7 mouse cellular contexts compared by ENCODE assay signal in genomic region chr12:9304146-9304545, GRCm38 (mm10).
A peak's percentile ranks its signal among the peaks of the same experiment; 100 is the strongest.
DNase-seq lines count a peak whose midpoint lies in the region; ATAC-seq and TF ChIP-seq lines count a peak whose summit lies in the region.

No protein-coding gene starts in this region.

- H3K4me1 ChIP-seq in embryonic fibroblast, embryonic 13.5 days (ENCODE audit: control insufficient read depth, insufficient read depth, low read length): peaks cover 9% of the 10 kb centered on the region

- H3K27ac ChIP-seq in embryonic fibroblast, embryonic 13.5 days (ENCODE audit: insufficient read depth, low read length): peak overlapping the region; percentile 6; the same call in 1 of the 2 replicates

- no peak for TF ChIP-seq CTCF in embryonic fibroblast, embryonic 13.5 days (IDR thresholded peaks at IDR 0.05; ENCODE audit: borderline replicate concordance, insufficient read depth, low read length)

- no peak overlapping the region for H3K4me3 ChIP-seq in embryonic fibroblast, embryonic 13.5 days (ENCODE audit: insufficient read depth, low read length)

- DNase-seq in right cerebral cortex, postnatal 14 days: peak; percentile 6
- DNase-seq in right cerebral cortex, postnatal 25 days: no peak
- peak; percentile 27 for DNase-seq in layer of hippocampus, adult 9-11 months
- peak; percentile 35 to 62 for DNase-seq in urinary bladder, postnatal 36 days (ENCODE audit: low spot score in 2 of 2)
- DNase-seq in retina, embryonic 14.5 days (ENCODE audit: low spot score): no peak

- TF ChIP-seq POLR2A in embryonic fibroblast, embryonic 13.5 days (IDR thresholded peaks at IDR 0.05; ENCODE audit: low read depth, low read length): no peak

- ATAC-seq in megakaryocyte-erythroid progenitor cell, adult 5-6 weeks (replicated peaks; ENCODE audit: low FRiP score, low TSS enrichment, poor library complexity, severe bottlenecking): no peak

Comparison
In these comparisons a context has a peak if more than half of its experiments do, and no peak if none do; other contexts are left out.
1. DNase-seq: peak in right cerebral cortex, postnatal 14 days (single experiment), layer of hippocampus, adult 9-11 months (single experiment) and urinary bladder, postnatal 36 days (2 of 2); none in right cerebral cortex, postnatal 25 days (single experiment) and retina, embryonic 14.5 days (single experiment).